Mouse (Mus musculus) midbrain, embryonic 15.5 days (tissue): ENCODE measurements at regions not wholly inside any gene's neighbourhood (a gene's known extent, or its start where the extent isn't known, plus 50 kb on each side); places are given as distances from the start of the nearest gene placed in this dataset.
A peak's percentile ranks its signal among the peaks of the same experiment; 100 is the strongest.

Experiments
- ATAC-seq: fragments of 200-750 bp; cut with Nextera tagmentation; replicated peaks from 2 replicates; pipeline ENCODE4 v1.8.0; 2017; ENCODE audit warnings: moderate TSS enrichment
- H3K27ac ChIP-seq: fragments of 300-500 bp; sonication (generic); 2 replicates; pipeline ENCODE4 v1.5.1; 2015; ENCODE audit warnings: mild to moderate bottlenecking, inconsistent platforms
- H3K27me3 ChIP-seq: fragments of 300-500 bp; sonication (generic); replicated peaks from 2 replicates; pipeline ENCODE4 v1.6.1; 2015; ENCODE audit warnings: inconsistent platforms
- H3K36me3 ChIP-seq: fragments of 300-500 bp; sonication (generic); replicated peaks from 2 replicates; pipeline ENCODE4 v1.6.1; 2015; ENCODE audit warnings: inconsistent platforms
- H3K4me1 ChIP-seq: fragments of 300-500 bp; sonication (generic); 2 replicates; pipeline ENCODE4 v1.6.1; 2015; ENCODE audit warnings: inconsistent platforms
- H3K4me2 ChIP-seq: fragments of 300-500 bp; sonication (generic); 2 replicates; pipeline ENCODE4 v1.6.1; 2015; ENCODE audit warnings: inconsistent platforms, mild to moderate bottlenecking, moderate library complexity
- H3K4me3 ChIP-seq: fragments of 300-500 bp; sonication (generic); 2 replicates; pipeline ENCODE4 v1.5.1; 2015; ENCODE audit warnings: mild to moderate bottlenecking, inconsistent platforms
- H3K9ac ChIP-seq: fragments of 300-500 bp; sonication (generic); 2 replicates; pipeline ENCODE4 v1.6.1; 2015; ENCODE audit warnings: mild to moderate bottlenecking, inconsistent platforms
- H3K9me3 ChIP-seq: fragments of 300-500 bp; sonication (generic); 2 replicates; pipeline ENCODE4 v1.6.1; 2016; ENCODE audit warnings: inconsistent platforms
- WGBS: fragments of 180-500 bp; shearing (Covaris S2); methylation state at CpG from one replicate; pipeline ENCODE4 v1.1.7; 2015; ENCODE audit warnings: mixed read lengths; 5-methylcytosine and 5-hydroxymethylcytosine counted together

GRCm38 (mm10) chr5:61155390-61156225 lies 653.0 kb upstream of the G6pd2 start:
- Histone ChIP-seq H3K4me2 (0 out of 2 replicates have a peak overlapping the region, but pooled peaks have one; percentile 2), H3K4me1 (peaks cover 6% of the 10 kb centered on the region; the same call in 1 of the 2 replicates), H3K9ac (no peak overlapping the region), H3K36me3 (no peaks in the 10 kb centered on the region), H3K9me3 (no peaks in the 10 kb centered on the region), H3K27me3 (no peaks in the 10 kb centered on the region), H3K4me3 (no peak overlapping the region), H3K27ac (peak overlapping the region; percentile 37; the same call in 1 of the 2 replicates)
- ATAC-seq = peak; percentile 70
- 62% methylated on average over 6 of the region's 6 CpGs for WGBS

- ATAC-seq = peak; percentile 78
- H3K9me3 ChIP-seq = no peaks in the 10 kb centered on the region
- H3K4me3 ChIP-seq = no peak overlapping the region
- H3K9ac ChIP-seq = no peak overlapping the region
- H3K4me1 ChIP-seq = peaks cover 6% of the 10 kb centered on the region; the same call in 1 of the 2 replicates
- WGBS = 43% methylated on average over 8 of the region's 8 CpGs
- H3K36me3 ChIP-seq = no peaks in the 10 kb centered on the region
- no peaks in the 10 kb centered on the region for H3K27me3 ChIP-seq
- peak overlapping the region; percentile 2; the same call in 1 of the 2 replicates for H3K4me2 ChIP-seq
- peak overlapping the region; percentile 37; the same call in 1 of the 2 replicates for H3K27ac ChIP-seq
Observed at GRCm38 (mm10) chr5:61156226-61156565, 652.4 kb upstream of the G6pd2 start.
